Mouse (Mus musculus) cerebellum, adult 2 months (tissue): ENCODE results near the gene Tmprss13.

Experiments used
- CTCF ChIP-seq: fragments of 200-500 bp; IDR thresholded peaks from 2 replicates; pipeline ENCODE4 v1.5.1; 2011; ENCODE audit warnings: low read depth, mild to moderate bottlenecking, control low read depth, low read length, moderate library complexity, borderline replicate concordance; ENCODE audit not compliant: insufficient read depth
- POLR2A ChIP-seq: fragments of 200-500 bp; IDR thresholded peaks from 2 replicates; pipeline ENCODE4 v1.6.1; 2011; ENCODE audit warnings: low read length, control low read depth, borderline replicate concordance; ENCODE audit not compliant: insufficient read depth

DNA sequence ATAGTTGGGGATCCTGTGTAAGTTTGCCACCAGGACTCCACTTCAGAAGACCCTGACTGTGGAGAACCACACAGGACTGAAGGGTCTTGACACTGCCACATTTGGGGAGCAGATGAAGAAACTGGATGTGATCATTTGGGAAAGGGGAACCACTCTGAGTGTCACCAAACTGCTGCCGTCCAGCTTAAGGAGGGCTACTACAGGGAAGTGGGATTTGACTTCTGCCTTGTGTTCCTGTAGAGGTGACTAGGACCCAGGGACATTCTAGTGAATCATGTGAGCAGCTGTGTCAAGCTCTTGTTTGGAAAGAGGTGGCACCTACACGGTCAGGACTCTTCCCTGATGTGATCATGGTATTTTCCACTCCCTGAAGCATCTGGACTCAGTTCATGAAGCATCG is 5.0 kb upstream of the Tmprss13 start:
- TF ChIP-seq POLR2A = no peak
- no peak for TF ChIP-seq CTCF
